Mouse (Mus musculus) neural tube, embryonic 13.5 days (tissue): ENCODE results near the gene Mllt10. TPM values are rescaled to one million over a fixed set of nuclear protein-coding genes. Genes with fewer than 3 reads are reported as not detected.
"Not testable (repeated sequence)": the region's sequence is repeated elsewhere in the genome, so short reads cannot be mapped to it uniquely, and the experiment has no call there.

Source experiments
- ATAC-seq: fragments of 200-750 bp; cut with Nextera tagmentation; 2 replicates; pipeline ENCODE4 v1.8.0; 2017; ENCODE audit warnings: low read depth, mild to moderate bottlenecking, moderate TSS enrichment, moderate library complexity
- H3K27ac ChIP-seq: fragments of 300-500 bp; sonication (generic); replicated peaks from 2 replicates; pipeline ENCODE4 v1.5.1; 2015; ENCODE audit warnings: moderate library complexity, mild to moderate bottlenecking, inconsistent platforms
- H3K27me3 ChIP-seq: fragments of 300-500 bp; sonication (generic); 2 replicates; pipeline ENCODE4 v1.6.1; 2015; ENCODE audit warnings: mild to moderate bottlenecking, inconsistent platforms
- H3K36me3 ChIP-seq: fragments of 300-500 bp; sonication (generic); 2 replicates; pipeline ENCODE4 v1.6.1; 2015; ENCODE audit warnings: mild to moderate bottlenecking, inconsistent platforms
- H3K4me1 ChIP-seq: fragments of 300-500 bp; sonication (generic); replicated peaks from 2 replicates; pipeline ENCODE4 v1.6.1; 2015; ENCODE audit warnings: inconsistent platforms
- H3K4me2 ChIP-seq: fragments of 300-500 bp; sonication (generic); 2 replicates; pipeline ENCODE4 v1.6.1; 2015; ENCODE audit warnings: inconsistent platforms, mild to moderate bottlenecking, moderate library complexity
- H3K4me3 ChIP-seq: fragments of 300-500 bp; sonication (generic); 2 replicates; pipeline ENCODE4 v1.5.1; 2015; ENCODE audit warnings: mild to moderate bottlenecking, inconsistent platforms
- H3K9ac ChIP-seq: fragments of 300-500 bp; sonication (generic); 2 replicates; pipeline ENCODE4 v1.6.1; 2015; ENCODE audit warnings: moderate library complexity, mild to moderate bottlenecking, inconsistent platforms
- H3K9me3 ChIP-seq: fragments of 300-500 bp; sonication (generic); 2 replicates; pipeline ENCODE4 v1.6.1; 2016; ENCODE audit warnings: inconsistent platforms
- WGBS: fragments of 180-500 bp; shearing (Covaris S2); methylation state at CpG from one replicate; pipeline ENCODE4 v1.1.7; 2015; 5-methylcytosine and 5-hydroxymethylcytosine counted together
- polyA plus RNA-seq: library from polyadenylated mRNA; unstranded; fragments of >200 nt; fragmentation: Nextera tagmentation; extraction: Ambion mirVana; gene quantifications from 2 replicates; pipeline ENCODE4 v1.2.1, GENCODE M21; 2015

Mllt10 gene
- polyA plus RNA-seq, 1 experiment from 2014 or later: 63.1 TPM

DNA sequence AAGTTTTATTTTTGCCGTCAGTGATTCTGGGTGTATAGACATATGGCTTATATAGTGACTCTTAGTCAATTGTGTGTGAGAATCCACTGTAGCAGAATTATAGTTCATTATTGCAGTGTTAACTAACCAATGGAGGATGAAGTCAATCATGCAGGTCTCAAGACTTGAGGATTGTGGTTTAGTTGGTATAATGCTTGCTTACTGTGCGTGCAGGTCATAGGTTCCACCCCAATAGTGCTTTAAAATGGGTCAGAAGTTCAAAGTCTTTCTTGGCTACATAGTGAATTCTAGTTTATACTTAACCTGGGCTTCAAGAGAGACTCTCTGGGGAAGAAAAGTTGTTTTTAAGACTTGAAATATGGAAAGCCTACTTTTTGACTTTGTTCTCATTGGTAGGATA lies 16.9 kb downstream of the Mllt10 start:
- Histone ChIP-seq H3K4me3 (no peak overlapping the region), H3K4me2 (no peak overlapping the region), H3K36me3 (peaks cover 39% of the 10 kb centered on the region), H3K27me3 (no peaks in the 10 kb centered on the region), H3K27ac (no peak overlapping the region), H3K9me3 (no peaks in the 10 kb centered on the region), H3K9ac (no peak overlapping the region), H3K4me1 (peaks cover 6% of the 10 kb centered on the region; the same call in 1 of the 2 replicates)
- WGBS: 89% methylated on average over 2 of the region's 2 CpGs
- ATAC-seq: no peak

GRCm38 (mm10) chr2:18080182-18080860 lies 25.3 kb downstream of the Mllt10 start:
- 91% methylated on average over 2 of the region's 2 CpGs for WGBS
- no peak overlapping the region for H3K4me3 ChIP-seq
- peaks cover 57% of the 10 kb centered on the region for H3K36me3 ChIP-seq
- H3K4me2 ChIP-seq: no peak overlapping the region
- no peaks in the 10 kb centered on the region for H3K4me1 ChIP-seq
- no peak overlapping the region for H3K9ac ChIP-seq
- no peaks in the 10 kb centered on the region for H3K9me3 ChIP-seq
- no peak for ATAC-seq
- no peak overlapping the region for H3K27ac ChIP-seq
- no peaks in the 10 kb centered on the region for H3K27me3 ChIP-seq

- 91% methylated on average over 3 of the region's 3 CpGs for WGBS
- not testable (repeated sequence) for H3K27me3 ChIP-seq, H3K4me1 ChIP-seq, H3K4me2 ChIP-seq, H3K27ac ChIP-seq, H3K9me3 ChIP-seq, ATAC-seq, H3K4me3 ChIP-seq, H3K9ac ChIP-seq
- H3K36me3 ChIP-seq: peaks cover 81% of the 10 kb centered on the region
Observed at GRCm38 (mm10) chr2:18087695-18088094, 32.7 kb downstream of the Mllt10 start.

DNA sequence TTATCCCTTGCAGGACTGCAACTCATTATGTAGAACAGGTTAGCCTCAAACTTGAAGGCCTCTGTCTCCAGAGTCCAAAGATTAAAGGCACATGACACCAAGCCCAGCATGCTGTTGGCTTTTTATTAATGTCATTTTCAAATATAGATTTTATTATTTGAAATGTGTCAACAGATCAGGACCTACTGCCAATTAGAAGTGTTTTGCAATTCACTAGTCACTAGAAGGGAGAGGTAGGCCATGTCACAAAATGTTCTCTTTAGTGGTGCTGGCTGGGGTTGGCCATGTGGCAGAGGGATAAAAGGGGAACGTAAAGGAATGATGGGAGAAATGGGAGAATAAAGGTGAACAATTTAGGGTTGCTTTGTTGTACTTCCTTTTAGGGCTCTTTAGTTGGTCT lies 38.8 kb downstream of the Mllt10 start:
- ATAC-seq: no peak
- H3K4me3 ChIP-seq: no peak overlapping the region
- no peaks in the 10 kb centered on the region for H3K9me3 ChIP-seq
- no peak overlapping the region for H3K9ac ChIP-seq
- H3K4me2 ChIP-seq: no peak overlapping the region
- WGBS: 94% methylated on average over 1 of the region's 1 CpGs
- no peaks in the 10 kb centered on the region for H3K4me1 ChIP-seq
- H3K27ac ChIP-seq: no peak overlapping the region
- H3K36me3 ChIP-seq: peaks cover 55% of the 10 kb centered on the region
- H3K27me3 ChIP-seq: no peaks in the 10 kb centered on the region

GRCm38 (mm10) chr2:18094319-18094718 lies 39.3 kb downstream of the Mllt10 start:
- peaks cover 54% of the 10 kb centered on the region for H3K36me3 ChIP-seq
- no peak overlapping the region for H3K4me2 ChIP-seq
- H3K4me1 ChIP-seq: no peaks in the 10 kb centered on the region
- H3K4me3 ChIP-seq: no peak overlapping the region
- no peaks in the 10 kb centered on the region for H3K9me3 ChIP-seq
- no peak for ATAC-seq
- H3K27ac ChIP-seq: no peak overlapping the region
- H3K27me3 ChIP-seq: no peaks in the 10 kb centered on the region
- no peak overlapping the region for H3K9ac ChIP-seq

DNA sequence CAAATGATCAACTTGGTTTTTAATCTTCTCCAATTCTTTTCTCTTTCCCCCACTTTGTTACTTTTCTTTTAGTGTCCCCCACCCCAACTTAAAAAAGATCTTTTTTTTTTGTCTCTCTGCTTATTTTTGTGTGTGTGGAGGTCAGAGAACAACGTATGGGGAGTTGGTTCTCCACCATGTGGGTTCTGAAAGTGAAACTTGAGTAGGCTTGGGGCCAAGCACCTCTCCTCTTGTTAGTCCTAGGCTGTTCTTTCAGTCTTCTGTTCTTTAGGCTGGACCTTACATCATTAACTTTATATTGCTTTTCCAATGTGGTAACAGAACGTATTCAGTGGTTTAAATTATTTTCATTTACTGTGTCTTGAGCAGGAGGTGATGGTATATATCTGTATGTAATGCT lies 40.8 kb downstream of the Mllt10 start:
- H3K36me3 ChIP-seq: peaks cover 52% of the 10 kb centered on the region
- no peaks in the 10 kb centered on the region for H3K27me3 ChIP-seq

DNA sequence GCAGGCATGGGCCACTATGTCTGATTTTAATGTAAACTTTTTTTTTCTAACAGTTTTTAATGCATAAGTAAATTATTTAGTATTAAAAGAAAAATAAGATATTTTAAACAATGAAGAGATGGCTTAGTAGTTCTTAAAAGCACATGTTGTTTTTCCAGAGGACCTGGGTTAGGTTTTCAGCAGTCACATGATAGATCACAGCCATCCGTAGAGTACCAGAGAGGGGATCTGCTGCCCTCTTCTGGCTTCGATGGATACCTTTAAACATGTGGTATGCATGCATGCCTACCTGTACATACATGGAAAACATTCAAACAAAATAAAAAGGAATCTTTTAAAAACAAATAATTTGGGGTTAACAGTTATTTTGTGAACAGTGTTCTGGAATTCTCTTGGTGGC lies 45.9 kb downstream of the Mllt10 start:
- Histone ChIP-seq H3K9ac (no peak overlapping the region), H3K4me3 (no peak overlapping the region), H3K27me3 (no peaks in the 10 kb centered on the region), H3K27ac (no peak overlapping the region), H3K36me3 (peaks cover 46% of the 10 kb centered on the region), H3K4me2 (no peak overlapping the region), H3K4me1 (no peaks in the 10 kb centered on the region), H3K9me3 (no peaks in the 10 kb centered on the region)
- 94% methylated on average over 2 of the region's 2 CpGs for WGBS
- ATAC-seq: no peak

More for the DNA sequence above, 40.8 kb downstream of the Mllt10 start:
- Histone ChIP-seq H3K9me3 (no peaks in the 10 kb centered on the region), H3K4me3 (no peak overlapping the region), H3K4me1 (no peaks in the 10 kb centered on the region), H3K9ac (no peak overlapping the region), H3K4me2 (no peak overlapping the region), H3K27ac (no peak overlapping the region)
- no peak for ATAC-seq
- 72% methylated on average over 2 of the region's 2 CpGs for WGBS

- Histone ChIP-seq H3K4me1 (no peaks in the 10 kb centered on the region), H3K9me3 (no peaks in the 10 kb centered on the region), H3K27ac (no peak overlapping the region), H3K36me3 (peaks cover 23% of the 10 kb centered on the region; the same call in 1 of the 2 replicates), H3K27me3 (no peaks in the 10 kb centered on the region), H3K9ac (no peak overlapping the region), H3K4me3 (no peak overlapping the region), H3K4me2 (no peak overlapping the region)
- ATAC-seq: no peak
Observed at GRCm38 (mm10) chr2:18107561-18107960, 52.5 kb downstream of the Mllt10 start.

DNA sequence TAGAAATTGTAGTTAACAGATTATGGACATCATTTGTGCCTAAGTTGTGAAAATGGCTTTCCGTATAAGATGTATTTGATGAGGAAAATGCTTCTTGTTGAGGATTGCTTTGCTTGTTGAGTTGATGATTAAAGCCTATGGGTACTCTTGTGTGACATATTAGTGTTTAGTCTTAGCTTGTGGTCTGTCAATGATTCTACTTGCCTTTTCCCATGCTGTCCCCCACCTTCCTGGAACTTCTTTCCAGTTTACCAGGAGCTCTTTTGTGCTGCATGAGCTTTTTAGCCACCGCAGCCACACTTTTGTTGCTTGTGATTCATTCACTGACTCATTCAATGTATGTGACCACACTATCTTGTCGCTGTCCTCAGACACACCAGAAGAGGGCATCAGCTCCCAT lies 53.2 kb downstream of the Mllt10 start:
- 94% methylated on average over 3 of the region's 3 CpGs for WGBS
- H3K27me3 ChIP-seq: no peaks in the 10 kb centered on the region
- no peak overlapping the region for H3K4me3 ChIP-seq
- H3K9me3 ChIP-seq: no peaks in the 10 kb centered on the region
- no peaks in the 10 kb centered on the region for H3K4me1 ChIP-seq
- H3K4me2 ChIP-seq: no peak overlapping the region
- peaks cover 24% of the 10 kb centered on the region for H3K36me3 ChIP-seq
- no peak overlapping the region for H3K27ac ChIP-seq
- ATAC-seq: no peak
- H3K9ac ChIP-seq: no peak overlapping the region

DNA sequence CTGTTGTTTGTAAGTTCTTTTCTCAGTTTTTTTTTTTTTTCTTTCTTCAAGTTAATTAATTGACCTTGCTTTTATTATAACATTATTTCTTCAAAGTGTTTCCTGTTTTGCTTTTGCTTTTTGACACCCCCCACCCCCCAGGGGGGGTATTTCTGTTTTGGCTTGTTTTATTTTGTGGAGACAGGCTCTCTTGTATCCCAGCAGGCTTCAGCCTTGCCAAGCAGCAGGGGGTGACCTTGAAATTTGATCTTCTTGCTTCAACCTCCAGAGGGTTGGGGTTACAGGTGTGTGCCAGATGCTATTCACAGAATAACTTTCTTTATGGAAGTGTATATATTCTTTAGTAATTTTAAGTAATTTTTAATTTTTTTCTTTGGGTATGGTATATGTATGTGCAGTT lies 56.4 kb downstream of the Mllt10 start:
- Histone ChIP-seq H3K27me3 (no peaks in the 10 kb centered on the region), H3K9me3 (no peaks in the 10 kb centered on the region), H3K4me1 (no peaks in the 10 kb centered on the region), H3K9ac (no peak overlapping the region), H3K27ac (no peak overlapping the region), H3K4me2 (no peak overlapping the region), H3K4me3 (no peak overlapping the region), H3K36me3 (peaks cover 32% of the 10 kb centered on the region)
- ATAC-seq: no peak

- Histone ChIP-seq H3K36me3 (peaks cover 22% of the 10 kb centered on the region), H3K27me3 (no peaks in the 10 kb centered on the region), H3K4me2 (no peak overlapping the region), H3K4me1 (no peaks in the 10 kb centered on the region), H3K27ac (no peak overlapping the region), H3K9ac (no peak overlapping the region), H3K9me3 (no peaks in the 10 kb centered on the region), H3K4me3 (no peak overlapping the region)
- no peak for ATAC-seq
- 81% methylated on average over 3 of the region's 3 CpGs for WGBS
Observed at GRCm38 (mm10) chr2:18116432-18116831, 61.4 kb downstream of the Mllt10 start.

DNA sequence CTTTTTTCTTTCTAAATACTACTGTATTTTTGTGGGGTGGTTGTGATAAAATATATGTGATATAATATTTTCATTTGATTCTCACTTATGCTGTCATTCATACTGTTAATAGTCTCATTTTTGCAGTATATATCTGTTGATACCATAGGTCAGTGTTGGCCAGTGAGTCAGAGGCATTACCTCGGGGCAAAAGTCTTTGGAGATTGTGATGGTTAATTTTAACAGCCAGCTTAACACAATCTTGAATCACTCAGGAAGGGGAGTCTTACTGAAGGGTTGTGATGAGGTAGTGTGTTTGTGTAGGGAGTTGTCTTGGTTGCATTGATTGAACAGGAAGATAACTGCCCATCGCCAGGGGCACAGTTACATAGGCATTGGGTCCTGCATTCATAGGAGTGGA lies 83.1 kb downstream of the Mllt10 start:
- Histone ChIP-seq H3K9me3 (no peaks in the 10 kb centered on the region), H3K4me2 (no peak overlapping the region), H3K4me1 (no peaks in the 10 kb centered on the region), H3K36me3 (peaks cover 37% of the 10 kb centered on the region), H3K27me3 (no peaks in the 10 kb centered on the region), H3K27ac (no peak overlapping the region), H3K4me3 (no peak overlapping the region), H3K9ac (no peak overlapping the region)
- no peak for ATAC-seq
- WGBS: 94% methylated on average over 2 of the region's 2 CpGs

- H3K27me3 ChIP-seq: no peaks in the 10 kb centered on the region
- no peak overlapping the region for H3K27ac ChIP-seq
- WGBS: 96% methylated on average over 5 of the region's 5 CpGs
- H3K9ac ChIP-seq: no peak overlapping the region
- H3K4me1 ChIP-seq: no peaks in the 10 kb centered on the region
- H3K9me3 ChIP-seq: no peaks in the 10 kb centered on the region
- no peak overlapping the region for H3K4me2 ChIP-seq
- peaks cover 37% of the 10 kb centered on the region for H3K36me3 ChIP-seq
- no peak overlapping the region for H3K4me3 ChIP-seq
- ATAC-seq: no peak
Observed at GRCm38 (mm10) chr2:18139646-18140045, 84.6 kb downstream of the Mllt10 start.
